Mouse (Mus musculus): ENCODE measurements at regions not wholly inside any gene's neighbourhood (a gene's known extent, or its start where the extent isn't known, plus 50 kb on each side); places are given as distances from the start of the nearest gene placed in this dataset.

DNA sequence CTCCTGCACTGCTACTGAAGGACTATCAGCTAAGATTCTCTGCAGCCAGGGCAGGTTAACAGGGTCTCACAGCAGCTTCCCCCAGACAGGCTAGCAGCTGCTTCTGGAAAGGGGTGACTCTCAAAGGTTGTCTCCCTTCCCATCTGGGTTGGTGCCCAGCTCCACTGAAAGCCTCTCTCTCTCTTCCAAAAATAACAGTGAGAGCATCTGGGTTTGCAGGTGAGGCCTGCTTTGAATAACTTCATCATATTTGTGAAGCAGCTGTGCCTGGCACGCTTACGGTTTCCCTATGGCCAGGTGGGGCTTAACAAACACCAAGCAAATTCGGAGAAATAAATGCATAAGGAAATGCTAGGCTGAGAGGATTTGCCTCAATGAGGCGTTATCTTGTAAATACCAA is 58.5 kb upstream of the Bod1 start:
- TF ChIP-seq POLR2A (IDR thresholded peaks at IDR 0.05; ENCODE audit: borderline replicate concordance, extremely low read depth, low read depth, low read length) (no peak), CTCF (IDR thresholded peaks at IDR 0.05; ENCODE audit: insufficient read depth, low read length) (no peak)
